Mouse (Mus musculus) Patski (cell line): ENCODE measurements around the gene Hoxb9. TPM values are rescaled to one million over a fixed set of nuclear protein-coding genes. Genes with fewer than 3 reads are reported as not detected.

Source experiments
- ATAC-seq: fragments of 100-300 bp; one replicate; pipeline ENCODE4 v1.8.0; 2021
- CTCF ChIA-PET: fragments of 350-600 bp; sonication (Branson Sonifier 250); formaldehyde crosslinking; loops from one replicate; lab custom pipeline; 2022; ENCODE audit warnings: inconsistent platforms; lab: Charles Lee
- POLR2A ChIA-PET: fragments of 350-600 bp; sonication (Branson Sonifier 250); formaldehyde crosslinking; loops from one replicate; lab custom pipeline; 2022; ENCODE audit warnings: antibody characterized with exemption, inconsistent platforms; lab: Charles Lee
- DNase-seq: peaks from one replicate; pipeline ENCODE4 v3.0.0-alpha.2; 2011; ENCODE audit warnings: low read depth, low spot score
- H3K27me3 ChIP-seq: fragments of 371-371 bp; one replicate; pipeline ENCODE4 v1.5.1; 2021
- CTCF ChIP-seq: fragments of 100-300 bp; IDR thresholded peaks from one replicate; pipeline ENCODE4 v1.5.1; 2021
- in situ Hi-C: fragments of 300-500 bp; cut with MboI; formaldehyde crosslinking; loops from 3 replicates; pipeline ENCODE4 v1.11.1; 2018; ENCODE audit warnings: low pct_unique_long_range_greater_than_20kb, mixed read lengths
- polyA plus RNA-seq: library from polyadenylated mRNA; unstranded; gene quantifications from one replicate; pipeline ENCODE4 v1.2.3, GENCODE M21; 2021

The Hoxb9 gene
- polyA plus RNA-seq: 111 TPM

GRCm38 (mm10) chr11:96270996-96271540 lies at the start of gene Hoxb9:
Hoxb9 (plus strand) TSS chr11:96271457.
- in situ Hi-C loops: loop anchor here (25.0 kb wide), 1 partner anchor 1184 kb away; the partner anchor contains the start of gene Itga3
- ATAC-seq (peak; percentile 41), DNase-seq (peak; percentile 85)
- ChIA-PET CTCF (interaction anchor here (2.2 kb wide), 1 partner anchor 10 kb away, joined by 7 read pairs; no protein-coding TSS in a partner anchor), POLR2A (interaction anchor here (0.7 to 42.9 kb wide), 9 partner anchors 10 to 591 kb away, joined by 3 to 1274 read pairs (median 5); partner anchors contain the start of genes Hoxb4, Hoxb5, Hoxb6 and Hoxb7)
- no peaks in the 10 kb centered on the region for H3K27me3 ChIP-seq
- no peak for TF ChIP-seq CTCF

- in situ Hi-C loops: no loop called here
- H3K27me3 ChIP-seq: peaks cover 3% of the 10 kb centered on the region
- POLR2A ChIA-PET: no interaction called here
- TF ChIP-seq CTCF: peak; percentile 54
- no peak for ATAC-seq
- DNase-seq: no peak
- CTCF ChIA-PET: interaction anchor here (1.0 kb wide), 1 partner anchor 78 kb away, joined by 3 read pairs; no protein-coding TSS in a partner anchor
Observed at GRCm38 (mm10) chr11:96223813-96224212, 47.4 kb upstream of the Hoxb9 start.

GRCm38 (mm10) chr11:96227676-96228075 lies 43.6 kb upstream of the Hoxb9 start:
- CTCF ChIA-PET: interaction anchor here (1.1 to 1.6 kb wide), 2 partner anchors 20 to 80 kb away, joined by 3 read pairs; no protein-coding TSS in a partner anchor
- no peak for TF ChIP-seq CTCF
- POLR2A ChIA-PET: no interaction called here
- DNase-seq (no peak), ATAC-seq (no peak)
- no peaks in the 10 kb centered on the region for H3K27me3 ChIP-seq
- in situ Hi-C loops: no loop called here

GRCm38 (mm10) chr11:96234906-96235305 lies 36.4 kb upstream of the Hoxb9 start:
- no peak for ATAC-seq
- POLR2A ChIA-PET: no interaction called here
- H3K27me3 ChIP-seq: no peaks in the 10 kb centered on the region
- CTCF ChIA-PET: interaction anchor here (0.9 to 3.8 kb wide), 9 partner anchors 8 to 166 kb away, joined by 3 to 18 read pairs (median 4); no protein-coding TSS in a partner anchor
- no peak for DNase-seq
- TF ChIP-seq CTCF: peak; percentile 89
- in situ Hi-C loops: loop anchor here (5.0 kb wide), 3 partner anchors 38 to 143 kb away; no protein-coding TSS in a partner anchor

GRCm38 (mm10) chr11:96240211-96240610 lies 31.0 kb upstream of the Hoxb9 start:
- ChIA-PET POLR2A (interaction anchor here (0.7 kb wide), 1 partner anchor 10 kb away, joined by 4 read pairs; no protein-coding TSS in a partner anchor), CTCF (interaction anchor here (0.7 to 1.9 kb wide), 13 partner anchors 11 to 147 kb away, joined by 3 to 11 read pairs (median 4); no protein-coding TSS in a partner anchor)
- ATAC-seq (no peak), DNase-seq (no peak)
- no peaks in the 10 kb centered on the region for H3K27me3 ChIP-seq
- TF ChIP-seq CTCF: peak; percentile 84
- in situ Hi-C loops: no loop called here

GRCm38 (mm10) chr11:96250901-96251300 lies 20.4 kb upstream of the Hoxb9 start:
- CTCF ChIA-PET: interaction anchor here (1.3 kb wide), 2 partner anchors 11 to 18 kb away, joined by 3 read pairs; no protein-coding TSS in a partner anchor
- POLR2A ChIA-PET: interaction anchor here (0.9 to 1.5 kb wide), 5 partner anchors 18 to 587 kb away, joined by 3 to 4 read pairs (median 3); no protein-coding TSS in a partner anchor
- TF ChIP-seq CTCF: no peak
- no peaks in the 10 kb centered on the region for H3K27me3 ChIP-seq
- DNase-seq (no peak), ATAC-seq (no peak)
- in situ Hi-C loops: loop anchor here (25.0 kb wide), 1 partner anchor 1164 kb away; the partner anchor contains the start of gene Itga3

GRCm38 (mm10) chr11:96251480-96252031 lies 19.7 kb upstream of the Hoxb9 start:
- POLR2A ChIA-PET: interaction anchor here (0.6 to 1.8 kb wide), 9 partner anchors 11 to 1937 kb away, joined by 3 to 8 read pairs (median 4); no protein-coding TSS in a partner anchor
- TF ChIP-seq CTCF: no peak
- CTCF ChIA-PET: interaction anchor here (1.3 kb wide), 2 partner anchors 11 to 17 kb away, joined by 3 read pairs; no protein-coding TSS in a partner anchor
- ATAC-seq (no peak), DNase-seq (no peak)
- H3K27me3 ChIP-seq: no peaks in the 10 kb centered on the region
- in situ Hi-C loops: loop anchor here (25.0 kb wide), 1 partner anchor 1164 kb away; the partner anchor contains the start of gene Itga3

- POLR2A ChIA-PET: interaction anchor here (0.5 to 1.8 kb wide), 3 partner anchors 10 to 57 kb away, joined by 3 to 8 read pairs (median 4); no protein-coding TSS in a partner anchor
- ATAC-seq (no peak), DNase-seq (no peak)
- CTCF ChIA-PET: no interaction called here
- no peaks in the 10 kb centered on the region for H3K27me3 ChIP-seq
- no peak for TF ChIP-seq CTCF
- in situ Hi-C loops: loop anchor here (25.0 kb wide), 1 partner anchor 1165 kb away; the partner anchor contains the start of gene Itga3
Observed at GRCm38 (mm10) chr11:96252541-96253120, 18.6 kb upstream of the Hoxb9 start.

GRCm38 (mm10) chr11:96254221-96254620 lies 17.0 kb upstream of the Hoxb9 start:
- ChIA-PET CTCF (no interaction called here), POLR2A (interaction anchor here (0.6 to 3.4 kb wide), 16 partner anchors 11 to 574 kb away, joined by 3 to 24 read pairs (median 4); partner anchors contain the start of genes Hoxb6 and Hoxb9)
- H3K27me3 ChIP-seq: no peaks in the 10 kb centered on the region
- no peak for TF ChIP-seq CTCF
- ATAC-seq: no peak
- DNase-seq: no peak
- in situ Hi-C loops: loop anchor here (25.0 kb wide), 1 partner anchor 1167 kb away; the partner anchor contains the start of gene Itga3
